Mouse (Mus musculus): ENCODE measurements around the gene Mettl23. TPM values are rescaled to one million over a fixed set of nuclear protein-coding genes. Genes with fewer than 3 reads are reported as not detected.

Gene Mettl23
- total and polyA plus RNA-seq, 2 experiments from 2014 or later, result 63.2 to 77.1 TPM

- peak overlapping the region; percentile 99 for H3K9ac ChIP-seq (replicated peaks; ENCODE audit: low read depth, low read length)
- peak; percentile 96 for DNase-seq (ENCODE audit: low spot score)
- no peaks in the 10 kb centered on the region for H3K9me3 ChIP-seq (replicated peaks; ENCODE audit: control insufficient read depth, low read length)
- TF ChIP-seq CTCF (IDR thresholded peaks at IDR 0.05; ENCODE audit: low read depth) (no peak), EP300 (IDR thresholded peaks at IDR 0.05; ENCODE audit: low read depth) (peak; percentile 91)
- H3K4me2 ChIP-seq (ENCODE audit: low read depth, low read length), result peak overlapping the region; percentile 64
- peak overlapping the region; percentile 99 for H3K27ac ChIP-seq (ENCODE audit: low read depth)
- peak; percentile 87 for ATAC-seq (ENCODE audit: insufficient read depth, low read depth)
- H3K36me3 ChIP-seq (replicated peaks; ENCODE audit: control insufficient read depth, insufficient read depth, low read length), result peaks cover 39% of the 10 kb centered on the region
- peak overlapping the region; percentile 95 for H3K4me3 ChIP-seq (ENCODE audit: low read depth, low read length)
- WGBS, result 0% methylated on average over 31 of the region's 36 CpGs
- H3K4me1 ChIP-seq (ENCODE audit: control insufficient read depth, insufficient read depth), result peaks cover 12% of the 10 kb centered on the region; the same call in 1 of the 2 replicates
- no peaks in the 10 kb centered on the region for H3K27me3 ChIP-seq (ENCODE audit: control insufficient read depth, insufficient read depth, low read length)
Observed at GRCm38 (mm10) chr11:116853512-116853928, 10.4 kb downstream of the Mettl23 start.

GRCm38 (mm10) chr11:116854279-116854678 lies 11.2 kb downstream of the Mettl23 start:
- DNase-seq (ENCODE audit: low spot score) (no peak), ATAC-seq (ENCODE audit: insufficient read depth, low read depth) (no peak)
- WGBS, result 17% methylated on average over 10 of the region's 10 CpGs
- peak overlapping the region; percentile 95 for H3K4me3 ChIP-seq (ENCODE audit: low read depth, low read length)
- H3K4me1 ChIP-seq (ENCODE audit: control insufficient read depth, insufficient read depth), result peaks cover 12% of the 10 kb centered on the region; the same call in 1 of the 2 replicates
- peak overlapping the region; percentile 64 for H3K4me2 ChIP-seq (ENCODE audit: low read depth, low read length)
- H3K27ac ChIP-seq (ENCODE audit: low read depth), result peak overlapping the region; percentile 99
- no peaks in the 10 kb centered on the region for H3K27me3 ChIP-seq (ENCODE audit: control insufficient read depth, insufficient read depth, low read length)
- peaks cover 39% of the 10 kb centered on the region for H3K36me3 ChIP-seq (replicated peaks; ENCODE audit: control insufficient read depth, insufficient read depth, low read length)
- TF ChIP-seq EP300 (IDR thresholded peaks at IDR 0.05; ENCODE audit: low read depth), result no peak
- no peak for TF ChIP-seq CTCF (IDR thresholded peaks at IDR 0.05; ENCODE audit: low read depth)
- H3K9me3 ChIP-seq (replicated peaks; ENCODE audit: control insufficient read depth, low read length), result no peaks in the 10 kb centered on the region
- peak overlapping the region; percentile 99 for H3K9ac ChIP-seq (replicated peaks; ENCODE audit: low read depth, low read length)

GRCm38 (mm10) chr11:116857183-116857850 lies 14.2 kb downstream of the Mettl23 start:
- Histone ChIP-seq H3K9me3 (replicated peaks; ENCODE audit: control insufficient read depth, low read length) (no peaks in the 10 kb centered on the region), H3K27me3 (ENCODE audit: control insufficient read depth, insufficient read depth, low read length) (no peaks in the 10 kb centered on the region), H3K4me1 (ENCODE audit: control insufficient read depth, insufficient read depth) (peaks cover 9% of the 10 kb centered on the region; the same call in 1 of the 2 replicates), H3K4me3 (ENCODE audit: low read depth, low read length) (no peak overlapping the region), H3K9ac (replicated peaks; ENCODE audit: low read depth, low read length) (no peak overlapping the region), H3K4me2 (ENCODE audit: low read depth, low read length) (no peak overlapping the region), H3K36me3 (replicated peaks; ENCODE audit: control insufficient read depth, insufficient read depth, low read length) (peaks cover 48% of the 10 kb centered on the region), H3K27ac (ENCODE audit: low read depth) (no peak overlapping the region)
- WGBS, result 31% methylated on average over 12 of the region's 12 CpGs
- DNase-seq (ENCODE audit: low spot score) (no peak), ATAC-seq (ENCODE audit: insufficient read depth, low read depth) (no peak)
- TF ChIP-seq CTCF (IDR thresholded peaks at IDR 0.05; ENCODE audit: low read depth) (no peak), EP300 (IDR thresholded peaks at IDR 0.05; ENCODE audit: low read depth) (no peak)

GRCm38 (mm10) chr11:116864444-116864843 lies 21.4 kb downstream of the Mettl23 start:
- H3K36me3 ChIP-seq (replicated peaks; ENCODE audit: control insufficient read depth, insufficient read depth, low read length), result peaks cover 75% of the 10 kb centered on the region
- no peak overlapping the region for H3K4me3 ChIP-seq (ENCODE audit: low read depth, low read length)
- H3K4me1 ChIP-seq (ENCODE audit: control insufficient read depth, insufficient read depth), result peaks cover 13% of the 10 kb centered on the region; the same call in 1 of the 2 replicates
- no peaks in the 10 kb centered on the region for H3K27me3 ChIP-seq (ENCODE audit: control insufficient read depth, insufficient read depth, low read length)
- no peak overlapping the region for H3K4me2 ChIP-seq (ENCODE audit: low read depth, low read length)
- H3K9me3 ChIP-seq (replicated peaks; ENCODE audit: control insufficient read depth, low read length), result no peaks in the 10 kb centered on the region
- peak overlapping the region; percentile 83 for H3K27ac ChIP-seq (ENCODE audit: low read depth)
- H3K9ac ChIP-seq (replicated peaks; ENCODE audit: low read depth, low read length), result no peak overlapping the region
- 17% methylated on average over 10 of the region's 10 CpGs for WGBS
- no peak for TF ChIP-seq EP300 (IDR thresholded peaks at IDR 0.05; ENCODE audit: low read depth)
- peak; percentile 17; the same call in 1 of the 2 replicates for TF ChIP-seq CTCF (IDR thresholded peaks at IDR 0.05; ENCODE audit: low read depth)
- ATAC-seq (ENCODE audit: insufficient read depth, low read depth), result peak; percentile 67
- peak; percentile 65 for DNase-seq (ENCODE audit: low spot score)

- H3K9me3 ChIP-seq (replicated peaks; ENCODE audit: control insufficient read depth, low read length), result no peaks in the 10 kb centered on the region
- ATAC-seq (ENCODE audit: insufficient read depth, low read depth) (no peak), DNase-seq (ENCODE audit: low spot score) (peak; percentile 3)
- peaks cover 13% of the 10 kb centered on the region; the same call in 1 of the 2 replicates for H3K4me1 ChIP-seq (ENCODE audit: control insufficient read depth, insufficient read depth)
- no peak overlapping the region for H3K9ac ChIP-seq (replicated peaks; ENCODE audit: low read depth, low read length)
- H3K27me3 ChIP-seq (ENCODE audit: control insufficient read depth, insufficient read depth, low read length), result no peaks in the 10 kb centered on the region
- 73% methylated on average over 12 of the region's 12 CpGs for WGBS
- no peak overlapping the region for H3K4me3 ChIP-seq (ENCODE audit: low read depth, low read length)
- no peak overlapping the region for H3K27ac ChIP-seq (ENCODE audit: low read depth)
- TF ChIP-seq CTCF (IDR thresholded peaks at IDR 0.05; ENCODE audit: low read depth) (no peak), EP300 (IDR thresholded peaks at IDR 0.05; ENCODE audit: low read depth) (no peak)
- H3K4me2 ChIP-seq (ENCODE audit: low read depth, low read length), result no peak overlapping the region
- H3K36me3 ChIP-seq (replicated peaks; ENCODE audit: control insufficient read depth, insufficient read depth, low read length), result peaks cover 67% of the 10 kb centered on the region
Observed at GRCm38 (mm10) chr11:116865945-116866585, 23.0 kb downstream of the Mettl23 start.

Data from heart, postnatal 0 days (tissue).